Mouse (Mus musculus) midbrain, embryonic 16.5 days (tissue): Measurements from ENCODE around the gene Edrf1. TPM values are rescaled to one million over a fixed set of nuclear protein-coding genes. Genes with fewer than 3 reads are reported as not detected.

Experiments used
- ATAC-seq: fragments of 200-750 bp; cut with Nextera tagmentation; 2 replicates; pipeline ENCODE4 v1.8.0; 2017; ENCODE audit warnings: moderate TSS enrichment
- H3K27ac ChIP-seq: fragments of 300-500 bp; sonication (generic); 2 replicates; pipeline ENCODE4 v1.5.1; 2014; ENCODE audit warnings: mild to moderate bottlenecking, low read length, mixed read lengths
- H3K27me3 ChIP-seq: fragments of 300-500 bp; sonication (generic); 2 replicates; pipeline ENCODE4 v1.6.1; 2014; ENCODE audit warnings: low read depth, low read length, mixed read lengths; ENCODE audit not compliant: control insufficient read depth, insufficient read depth
- H3K36me3 ChIP-seq: fragments of 300-500 bp; sonication (generic); 2 replicates; pipeline ENCODE4 v1.6.1; 2014; ENCODE audit warnings: mild to moderate bottlenecking, low read length, moderate library complexity, mixed read lengths; ENCODE audit not compliant: control insufficient read depth, insufficient read depth
- H3K4me1 ChIP-seq: fragments of 300-500 bp; sonication (generic); 2 replicates; pipeline ENCODE4 v1.6.1; 2014; ENCODE audit warnings: mild to moderate bottlenecking, low read length, mixed read lengths; ENCODE audit not compliant: control insufficient read depth, insufficient read depth
- H3K4me2 ChIP-seq: fragments of 300-500 bp; sonication (generic); 2 replicates; pipeline ENCODE4 v1.6.1; 2014; ENCODE audit warnings: mild to moderate bottlenecking, low read length, mixed read lengths
- H3K4me3 ChIP-seq: fragments of 300-500 bp; sonication (generic); 2 replicates; pipeline ENCODE4 v1.5.1; 2014; ENCODE audit warnings: low read depth, mild to moderate bottlenecking, low read length, moderate library complexity, mixed read lengths
- H3K9ac ChIP-seq: fragments of 300-500 bp; sonication (generic); 2 replicates; pipeline ENCODE4 v1.6.1; 2014; ENCODE audit warnings: low read depth, low read length, mixed read lengths
- H3K9me3 ChIP-seq: fragments of 300-500 bp; sonication (generic); replicated peaks from 2 replicates; pipeline ENCODE4 v1.6.1; 2014; ENCODE audit warnings: mild to moderate bottlenecking, low read length, mixed read lengths; ENCODE audit not compliant: control insufficient read depth, poor library complexity, severe bottlenecking
- WGBS: fragments of 180-500 bp; shearing (Covaris S2); extraction: QIAGEN DNeasy Blood & Tissue Kit; methylation state at CpG from one replicate; pipeline ENCODE4 v1.1.7; 2014; 5-methylcytosine and 5-hydroxymethylcytosine counted together
- polyA plus RNA-seq: library from polyadenylated mRNA; unstranded; fragments of >200 nt; fragmentation: Nextera tagmentation; extraction: Ambion mirVana; gene quantifications from 2 replicates; pipeline ENCODE4 v1.2.1, GENCODE M21; 2015

Edrf1 gene
- polyA plus RNA-seq, 1 experiment from 2014 or later, result 19.5 TPM

DNA sequence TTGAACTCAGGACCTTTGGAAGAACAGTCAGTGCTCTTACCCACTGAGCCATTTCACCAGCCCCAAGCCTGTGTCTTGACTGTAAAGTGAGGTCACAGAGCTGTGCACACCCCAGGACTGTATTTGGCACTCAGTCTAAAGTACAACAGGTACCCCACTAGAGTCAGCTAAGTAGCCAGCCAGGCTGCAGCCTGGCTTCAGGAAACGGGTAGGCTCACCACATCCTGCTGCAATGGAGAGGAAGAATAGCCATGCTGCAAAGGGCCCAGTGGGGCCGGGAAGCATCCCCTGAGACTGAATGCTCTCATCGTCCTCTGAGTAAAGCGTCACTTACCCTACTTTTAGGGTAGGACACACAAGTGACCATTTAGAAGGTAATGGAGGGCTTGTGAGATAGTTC lies 62.5 kb downstream of the Edrf1 start:
- H3K9ac ChIP-seq, result no peak overlapping the region
- no peak overlapping the region for H3K27ac ChIP-seq
- H3K9me3 ChIP-seq, result no peaks in the 10 kb centered on the region
- no peak overlapping the region for H3K4me2 ChIP-seq
- H3K4me3 ChIP-seq, result no peak overlapping the region
- no peak for ATAC-seq
- no peaks in the 10 kb centered on the region for H3K4me1 ChIP-seq
- no peaks in the 10 kb centered on the region for H3K27me3 ChIP-seq
- H3K36me3 ChIP-seq, result peaks cover 8% of the 10 kb centered on the region; the same call in 1 of the 2 replicates
- 91% methylated on average over 4 of the region's 4 CpGs for WGBS

DNA sequence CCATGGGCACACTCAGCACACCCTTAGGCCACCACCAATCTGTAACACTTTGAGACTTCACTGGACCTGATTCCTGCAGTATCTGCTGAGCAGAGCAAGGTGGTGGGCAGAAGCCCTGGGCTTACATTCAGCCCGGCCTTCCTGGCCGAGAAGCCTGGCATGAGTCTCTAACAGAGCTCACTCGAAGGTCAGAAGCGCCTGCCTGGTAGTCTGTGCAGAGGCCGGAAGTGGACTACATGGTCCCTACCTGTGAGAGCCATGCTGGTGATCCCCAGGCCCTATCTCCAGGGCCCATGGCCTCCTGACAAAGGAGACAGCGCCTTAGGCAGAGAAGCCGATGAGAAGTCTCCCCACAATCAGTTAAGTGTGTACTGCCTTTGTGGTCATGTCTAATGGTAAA lies 64.0 kb downstream of the Edrf1 start:
- H3K9ac ChIP-seq, result no peak overlapping the region

DNA sequence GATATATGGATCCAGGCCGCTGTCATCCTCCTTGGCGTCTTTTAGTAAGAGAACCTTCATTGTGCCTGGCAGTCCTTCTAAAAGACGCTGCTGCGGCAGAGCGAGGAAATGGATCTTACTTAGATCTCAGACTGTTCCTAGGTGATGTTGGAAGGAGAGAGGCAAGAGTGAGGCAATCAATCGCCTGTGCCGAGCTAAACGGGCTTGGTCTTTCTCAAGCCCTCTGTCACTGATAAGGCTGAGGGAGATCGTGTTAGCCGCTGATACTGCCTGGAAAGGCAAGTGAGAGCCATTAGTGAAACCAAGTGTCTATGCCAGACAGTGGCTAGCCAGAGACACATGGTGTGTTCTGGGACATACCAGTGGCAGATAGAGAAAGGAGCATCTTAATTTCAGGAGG lies 65.0 kb downstream of the Edrf1 start:
- 92% methylated on average over 10 of the region's 10 CpGs for WGBS
- Histone ChIP-seq H3K4me3 (no peak overlapping the region), H3K9me3 (no peaks in the 10 kb centered on the region), H3K9ac (no peak overlapping the region), H3K4me1 (no peaks in the 10 kb centered on the region), H3K27ac (no peak overlapping the region), H3K27me3 (no peaks in the 10 kb centered on the region), H3K4me2 (no peak overlapping the region), H3K36me3 (peaks cover 5% of the 10 kb centered on the region; the same call in 1 of the 2 replicates)
- no peak for ATAC-seq

More for the DNA sequence above, 64.0 kb downstream of the Edrf1 start:
- Histone ChIP-seq H3K4me2 (no peak overlapping the region), H3K4me3 (no peak overlapping the region), H3K4me1 (no peaks in the 10 kb centered on the region), H3K27me3 (no peaks in the 10 kb centered on the region), H3K27ac (no peak overlapping the region), H3K9me3 (no peaks in the 10 kb centered on the region), H3K36me3 (peaks cover 8% of the 10 kb centered on the region; the same call in 1 of the 2 replicates)
- WGBS, result 96% methylated on average over 7 of the region's 7 CpGs
- ATAC-seq, result no peak

DNA sequence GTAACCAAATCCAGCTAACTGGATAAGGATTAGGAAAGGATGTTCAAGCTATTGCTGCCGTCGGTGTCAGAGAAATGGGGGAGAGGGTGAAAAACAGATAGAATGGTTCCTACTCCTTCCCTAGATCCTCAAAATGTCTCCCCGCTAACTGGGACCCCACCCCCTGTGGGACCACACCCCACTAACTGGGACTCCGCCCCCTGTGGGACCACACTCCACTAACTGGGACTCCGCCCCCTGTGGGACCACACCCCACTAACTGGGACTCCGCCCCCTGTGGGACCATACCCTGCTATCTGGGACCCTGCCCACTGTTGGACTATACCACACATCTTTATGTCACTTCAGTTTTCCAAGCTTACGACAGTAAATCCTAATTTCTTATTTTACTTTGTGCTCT lies 66.6 kb downstream of the Edrf1 start:
- no peak overlapping the region for H3K27ac ChIP-seq
- no peaks in the 10 kb centered on the region for H3K9me3 ChIP-seq
- H3K36me3 ChIP-seq, result peaks cover 3% of the 10 kb centered on the region; the same call in 1 of the 2 replicates
- H3K27me3 ChIP-seq, result no peaks in the 10 kb centered on the region
- H3K4me3 ChIP-seq, result no peak overlapping the region
- H3K9ac ChIP-seq, result no peak overlapping the region
- 93% methylated on average over 7 of the region's 7 CpGs for WGBS
- peaks cover 4% of the 10 kb centered on the region for H3K4me1 ChIP-seq
- H3K4me2 ChIP-seq, result no peak overlapping the region
- no peak for ATAC-seq

DNA sequence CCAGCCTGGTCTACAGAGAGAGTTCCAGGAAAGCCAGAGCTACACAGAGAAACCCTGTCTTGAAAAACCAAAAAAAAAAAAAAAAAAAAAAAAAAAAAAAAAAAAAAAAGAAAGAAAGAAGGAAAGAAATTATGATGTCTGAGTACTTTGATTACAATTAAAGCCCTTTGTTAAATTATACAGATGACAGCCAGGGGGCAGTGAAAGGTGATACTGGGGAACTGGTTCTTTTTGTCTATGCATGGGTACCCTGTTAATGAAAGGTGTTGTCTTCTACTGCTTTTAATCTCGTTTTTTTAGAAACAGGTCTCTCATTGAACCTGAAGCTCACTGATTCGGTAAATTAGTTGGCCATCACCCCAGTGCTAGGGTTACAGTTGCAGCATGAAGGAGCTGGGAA lies 70.0 kb downstream of the Edrf1 start:
- Histone ChIP-seq H3K4me2 (no peak overlapping the region), H3K4me3 (no peak overlapping the region), H3K27me3 (no peaks in the 10 kb centered on the region), H3K9me3 (no peaks in the 10 kb centered on the region), H3K4me1 (peaks cover 14% of the 10 kb centered on the region), H3K36me3 (peaks cover under 1% of the 10 kb centered on the region; the same call in 1 of the 2 replicates), H3K9ac (no peak overlapping the region), H3K27ac (no peak overlapping the region)
- WGBS, result 89% methylated on average over 2 of the region's 2 CpGs
- no peak for ATAC-seq

DNA sequence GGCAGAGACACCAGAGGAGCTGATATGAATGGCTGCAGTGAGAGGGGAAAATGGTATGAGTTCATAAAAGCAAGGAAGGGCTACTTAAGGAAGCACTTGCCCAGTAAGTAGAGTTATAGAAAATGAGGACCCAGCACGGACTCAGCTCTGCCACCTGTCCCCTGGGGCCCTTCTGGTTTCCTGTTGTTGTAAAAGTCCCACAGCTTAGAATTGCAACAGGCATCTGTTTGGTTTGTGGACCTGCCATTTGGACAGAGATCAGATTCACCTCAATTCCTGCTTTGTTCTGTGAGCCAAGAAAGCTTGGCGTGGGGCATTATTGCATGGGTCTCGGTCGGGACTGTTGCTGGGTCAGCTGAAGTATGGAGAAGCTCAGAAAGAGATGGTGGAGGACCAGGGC lies 78.0 kb downstream of the Edrf1 start:
- peaks cover 3% of the 10 kb centered on the region; the same call in 1 of the 2 replicates for H3K4me1 ChIP-seq
- no peak for ATAC-seq
- no peaks in the 10 kb centered on the region for H3K9me3 ChIP-seq
- no peak overlapping the region for H3K4me2 ChIP-seq
- no peak overlapping the region for H3K4me3 ChIP-seq
- no peak overlapping the region for H3K9ac ChIP-seq
- peaks cover 50% of the 10 kb centered on the region for H3K36me3 ChIP-seq
- no peak overlapping the region for H3K27ac ChIP-seq
- no peaks in the 10 kb centered on the region for H3K27me3 ChIP-seq
- 94% methylated on average over 4 of the region's 4 CpGs for WGBS

DNA sequence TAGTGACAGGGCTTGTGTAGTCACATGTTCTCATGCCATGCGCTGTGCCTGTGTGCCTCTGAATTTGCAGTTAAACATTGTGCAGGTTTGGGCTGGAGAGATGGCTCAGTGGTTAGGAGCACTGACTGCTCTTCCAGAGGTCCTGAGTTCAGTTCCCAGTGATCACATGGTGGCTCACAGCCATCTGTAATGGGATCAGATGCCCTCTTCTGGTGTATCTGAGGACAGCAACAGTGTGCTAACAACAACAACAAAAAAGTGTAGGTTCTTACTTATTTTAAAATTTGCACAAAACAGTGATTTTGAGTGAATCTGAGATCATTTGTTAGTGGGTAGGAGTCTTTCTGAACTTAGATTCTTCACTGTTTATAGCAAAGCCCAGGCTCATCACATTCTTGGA lies 81.2 kb downstream of the Edrf1 start:
- no peaks in the 10 kb centered on the region for H3K4me1 ChIP-seq
- H3K36me3 ChIP-seq, result peaks cover 57% of the 10 kb centered on the region
- ATAC-seq, result no peak
- H3K4me2 ChIP-seq, result no peak overlapping the region
- H3K9ac ChIP-seq, result no peak overlapping the region
- no peak overlapping the region for H3K27ac ChIP-seq
- H3K4me3 ChIP-seq, result no peak overlapping the region
- no peaks in the 10 kb centered on the region for H3K27me3 ChIP-seq
- WGBS, result 100% methylated on average over 1 of the region's 1 CpGs
- no peaks in the 10 kb centered on the region for H3K9me3 ChIP-seq

DNA sequence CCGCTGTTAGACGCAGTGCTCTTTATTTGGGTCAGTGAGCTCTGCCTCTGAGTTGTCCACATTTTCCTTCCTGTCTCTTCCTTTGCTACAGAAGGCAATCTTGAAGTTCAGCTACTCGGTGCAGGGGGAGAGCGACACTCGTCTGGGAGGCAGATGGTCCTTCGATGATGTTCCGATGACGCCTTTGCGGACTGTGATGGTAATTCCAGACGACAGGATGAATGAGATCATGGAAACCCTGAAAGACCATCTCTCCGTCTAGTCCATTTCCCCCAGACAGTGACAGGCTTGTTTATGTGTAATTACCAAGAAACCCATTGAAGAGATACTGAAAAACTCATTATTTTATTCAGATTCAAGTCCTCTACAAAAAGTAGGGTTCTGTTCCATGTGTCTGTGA lies 83.3 kb downstream of the Edrf1 start:
- 86% methylated on average over 11 of the region's 11 CpGs for WGBS
- Histone ChIP-seq H3K4me1 (no peaks in the 10 kb centered on the region), H3K9ac (no peak overlapping the region), H3K27me3 (no peaks in the 10 kb centered on the region), H3K4me3 (no peak overlapping the region), H3K27ac (no peak overlapping the region), H3K9me3 (no peaks in the 10 kb centered on the region), H3K4me2 (no peak overlapping the region), H3K36me3 (peaks cover 52% of the 10 kb centered on the region)
- ATAC-seq, result no peak
